Mouse (Mus musculus) left cerebral cortex, postnatal 10 days (tissue): ENCODE results near the gene Olfr427. TPM values are rescaled to one million over a fixed set of nuclear protein-coding genes. Genes with fewer than 3 reads are reported as not detected.

ENCODE experiments used
- total RNA-seq, 2 experiments: library from RNA; stranded (reverse); gene quantifications; 2 replicates each; pipeline ENCODE4 v1.2.3; 2021

Olfr427 gene
- total RNA-seq, 2 experiments from 2014 or later = not detected

Other genes starting within 250 kb of the Olfr427 start
- under 1 TPM in 1 of 2 experiments, not detected in 1; 0.26 TPM for gene Ifi211, start 183.8 kb upstream of the Olfr427 start, total RNA-seq
- gene Mndal, start 154.4 kb upstream of the Olfr427 start, total RNA-seq = 1 to 10 TPM; 2.1 TPM
- 1 to 10 TPM in 1 of 2 experiments, under 1 TPM in 1; 0.49 to 1.0 TPM for gene Ifi203, start 154.2 kb upstream of the Olfr427 start, total RNA-seq
- gene Ifi202b, start 114.1 kb upstream of the Olfr427 start, total RNA-seq = not detected
- gene Ifi205, start 65.1 kb upstream of the Olfr427 start, total RNA-seq = not detected
- not detected for gene Olfr433, start 56.2 kb upstream of the Olfr427 start, total RNA-seq
- gene Olfr432, start 47.7 kb upstream of the Olfr427 start, total RNA-seq = not detected
- not detected for gene Olfr430, start 30.3 kb upstream of the Olfr427 start, total RNA-seq
- gene Olfr429, start 12.6 kb upstream of the Olfr427 start, total RNA-seq = not detected
- not detected for gene Olfr231, start 24.3 kb downstream of the Olfr427 start, total RNA-seq
- not detected for gene Olfr424, start 34.6 kb downstream of the Olfr427 start, total RNA-seq
- not detected for gene Olfr420, start 58.7 kb downstream of the Olfr427 start, total RNA-seq
- gene Spta1, start 75.9 kb downstream of the Olfr427 start, total RNA-seq = under 1 TPM; 0.16 to 0.32 TPM
- gene Olfr419, start 155.2 kb downstream of the Olfr427 start, total RNA-seq = not detected
- not detected for gene Mptx1, start 233.6 kb downstream of the Olfr427 start, total RNA-seq